Mouse (Mus musculus) MEL (cell line): ENCODE results near the gene Casp3. TPM values are rescaled to one million over a fixed set of nuclear protein-coding genes. Genes with fewer than 3 reads are reported as not detected.

Source experiments
- DNase-seq: peaks from one replicate; pipeline ENCODE4 v3.0.0; 2011; ENCODE audit warnings: low read depth, low spot score
- H3K27ac ChIP-seq: 2 replicates; pipeline ENCODE4 v1.5.1; 2012; ENCODE audit warnings: low read depth, mild to moderate bottlenecking, control low read depth, low read length, moderate library complexity; ENCODE audit not compliant: control insufficient read depth
- H3K27me3 ChIP-seq, 2 experiments: fragments of 150-350 bp in 1 of 2; sonication (generic) in 1 of 2; 2 replicates each; pipeline ENCODE4 v1.6.1; 2012; ENCODE audit warnings: low read length in 2 of 2, mild to moderate bottlenecking in 2 of 2, improper control_type of control experiment in 1 of 2, moderate library complexity in 1 of 2; ENCODE audit not compliant: insufficient read depth in 2 of 2, control insufficient read depth in 1 of 2
- H3K36me3 ChIP-seq, 2 experiments: 2 replicates each; pipeline ENCODE4 v1.6.1; 2012 to 2014; ENCODE audit warnings: low read length in 2 of 2, improper control_type of control experiment in 1 of 2, inconsistent platforms in 1 of 2, mild to moderate bottlenecking in 1 of 2; ENCODE audit not compliant: insufficient read depth in 2 of 2, control insufficient read depth in 1 of 2
- H3K4me1 ChIP-seq, 2 experiments: fragments of 150-350 bp in 1 of 2; sonication (generic) in 1 of 2; 2 replicates each; pipeline ENCODE4 v1.6.1; 2012; ENCODE audit warnings: low read length in 2 of 2, improper control_type of control experiment in 1 of 2, mild to moderate bottlenecking in 1 of 2; ENCODE audit not compliant: insufficient read depth in 2 of 2, control insufficient read depth in 1 of 2
- H3K4me3 ChIP-seq, 2 experiments: fragments of 150-350 bp in 1 of 2; sonication (generic) in 1 of 2; 2 replicates each; pipeline ENCODE4 v1.5.1; 2012; ENCODE audit warnings: low read depth in 2 of 2, low read length in 2 of 2, mild to moderate bottlenecking in 2 of 2, moderate library complexity in 2 of 2, control low read depth in 1 of 2, improper control_type of control experiment in 1 of 2; ENCODE audit not compliant: control insufficient read depth in 1 of 2, insufficient read depth in 1 of 2
- H3K79me2 ChIP-seq: 2 replicates; pipeline ENCODE4 v1.6.1; 2012; ENCODE audit warnings: mild to moderate bottlenecking, low read length, moderate library complexity; ENCODE audit not compliant: control insufficient read depth, poor library complexity, insufficient read depth
- H3K9ac ChIP-seq: 2 replicates; pipeline ENCODE4 v1.6.1; 2012; ENCODE audit warnings: low read depth, mild to moderate bottlenecking, control low read depth, low read length, moderate library complexity; ENCODE audit not compliant: control insufficient read depth, poor library complexity, severe bottlenecking
- H3K9me3 ChIP-seq: fragments of 150-350 bp; sonication (generic); replicated peaks from 2 replicates; pipeline ENCODE4 v1.6.1; 2012; ENCODE audit warnings: mild to moderate bottlenecking, low read length, improper control_type of control experiment, moderate library complexity; ENCODE audit not compliant: insufficient read depth
- BHLHE40 ChIP-seq: IDR thresholded peaks from 2 replicates; pipeline ENCODE4 v1.6.1; 2012; ENCODE audit warnings: low read depth, mild to moderate bottlenecking, inconsistent platforms, low read length, improper control_type of control experiment, borderline replicate concordance
- CHD1 ChIP-seq: IDR thresholded peaks from 2 replicates; pipeline ENCODE4 v1.6.1; 2012; ENCODE audit warnings: low read depth, mild to moderate bottlenecking, inconsistent platforms, low read length, improper control_type of control experiment
- CHD2 ChIP-seq: IDR thresholded peaks from 2 replicates; pipeline ENCODE4 v1.6.1; 2011; ENCODE audit warnings: low read length, improper control_type of control experiment
- CTCF ChIP-seq, 3 experiments: IDR thresholded peaks in 2 of 3; conservative IDR thresholded peaks in 1 of 3; 2 replicates each; pipeline ENCODE4 v1.5.1; 2011 to 2012; ENCODE audit warnings: low read length in 3 of 3, low read depth in 2 of 3, mild to moderate bottlenecking in 2 of 3, improper control_type of control experiment in 1 of 3, inconsistent platforms in 1 of 3, mixed read lengths in 1 of 3, moderate library complexity in 1 of 3; ENCODE audit not compliant: control insufficient read depth in 1 of 3, insufficient read depth in 1 of 3, poor library complexity in 1 of 3, severe bottlenecking in 1 of 3
- E2F4 ChIP-seq: IDR thresholded peaks from 2 replicates; pipeline ENCODE4 v1.6.1; 2011; ENCODE audit warnings: low read depth, low read length, improper control_type of control experiment, borderline replicate concordance
- ELF1 ChIP-seq: IDR thresholded peaks from 2 replicates; pipeline ENCODE4 v1.6.1; 2014; ENCODE audit warnings: low read depth, mild to moderate bottlenecking, inconsistent platforms, low read length, improper control_type of control experiment, moderate library complexity
- EP300 ChIP-seq, 2 experiments: IDR thresholded peaks; 2 replicates each; pipeline ENCODE4 v1.6.1; 2011; ENCODE audit warnings: improper control_type of control experiment in 2 of 2, low read length in 2 of 2, low read depth in 1 of 2, mild to moderate bottlenecking in 1 of 2
- ETS1 ChIP-seq: IDR thresholded peaks from 2 replicates; pipeline ENCODE4 v1.6.1; 2012; ENCODE audit warnings: low read depth, mild to moderate bottlenecking, inconsistent platforms, low read length, improper control_type of control experiment, moderate library complexity
- GABPA ChIP-seq: IDR thresholded peaks from 2 replicates; pipeline ENCODE4 v1.6.1; 2012; ENCODE audit warnings: low read depth, mild to moderate bottlenecking, inconsistent platforms, low read length, improper control_type of control experiment, moderate library complexity
- GATA1 ChIP-seq: IDR thresholded peaks from 2 replicates; pipeline ENCODE4 v1.6.1; 2011; ENCODE audit warnings: low read depth, low read length, improper control_type of control experiment
- HCFC1 ChIP-seq: IDR thresholded peaks from 2 replicates; pipeline ENCODE4 v1.6.1; 2012; ENCODE audit warnings: low read depth, mild to moderate bottlenecking, inconsistent platforms, low read length, improper control_type of control experiment, moderate library complexity
- JUND ChIP-seq: IDR thresholded peaks from 2 replicates; pipeline ENCODE4 v1.6.1; 2011; ENCODE audit warnings: low read depth, mild to moderate bottlenecking, improper control_type of control experiment, low read length
- KAT2A ChIP-seq: conservative IDR thresholded peaks from 2 replicates; pipeline ENCODE4 v1.6.1; 2012; ENCODE audit warnings: low read depth, low read length, improper control_type of control experiment, inconsistent platforms
- MAFK ChIP-seq: IDR thresholded peaks from 2 replicates; pipeline ENCODE4 v1.6.1; 2011; ENCODE audit warnings: low read depth, mild to moderate bottlenecking, low read length, improper control_type of control experiment, borderline replicate concordance
- MAX ChIP-seq: IDR thresholded peaks from 2 replicates; pipeline ENCODE4 v1.6.1; 2011; ENCODE audit warnings: low read length, improper control_type of control experiment
- MAZ ChIP-seq: IDR thresholded peaks from 2 replicates; pipeline ENCODE4 v1.6.1; 2012; ENCODE audit warnings: low read depth, mild to moderate bottlenecking, inconsistent platforms, low read length, improper control_type of control experiment
- MEF2A ChIP-seq: IDR thresholded peaks from 2 replicates; pipeline ENCODE4 v1.6.1; 2014; ENCODE audit warnings: low read depth, mild to moderate bottlenecking, inconsistent platforms, low read length, improper control_type of control experiment; ENCODE audit not compliant: poor library complexity, insufficient replicate concordance, severe bottlenecking; ENCODE audit errors: extremely low read depth
- MXI1 ChIP-seq: IDR thresholded peaks from 2 replicates; pipeline ENCODE4 v1.6.1; 2011; ENCODE audit warnings: mild to moderate bottlenecking, low read depth, low read length, improper control_type of control experiment
- MYB ChIP-seq: IDR thresholded peaks from 2 replicates; pipeline ENCODE4 v1.6.1; 2011; ENCODE audit warnings: mild to moderate bottlenecking, low read depth, low read length, improper control_type of control experiment
- MYC ChIP-seq: IDR thresholded peaks from 2 replicates; pipeline ENCODE4 v1.6.1; 2011; ENCODE audit warnings: low read depth, mild to moderate bottlenecking, low read length, improper control_type of control experiment, moderate library complexity
- NELFE ChIP-seq: IDR thresholded peaks from 2 replicates; pipeline ENCODE4 v1.6.1; 2011; ENCODE audit warnings: low read depth, low read length, improper control_type of control experiment
- NRF1 ChIP-seq: IDR thresholded peaks from 2 replicates; pipeline ENCODE4 v1.6.1; 2014; ENCODE audit warnings: low read depth, mild to moderate bottlenecking, inconsistent platforms, low read length, improper control_type of control experiment, moderate library complexity; ENCODE audit not compliant: poor library complexity, insufficient read depth, severe bottlenecking
- POLR2A ChIP-seq, 2 experiments: IDR thresholded peaks; 2 replicates each; pipeline ENCODE4 v1.6.1; 2011 to 2012; ENCODE audit warnings: low read length in 2 of 2, mild to moderate bottlenecking in 2 of 2, control low read depth in 1 of 2, improper control_type of control experiment in 1 of 2, low read depth in 1 of 2, moderate library complexity in 1 of 2; ENCODE audit not compliant: control insufficient read depth in 1 of 2, insufficient read depth in 1 of 2, poor library complexity in 1 of 2
- POLR2AphosphoS2 ChIP-seq: IDR thresholded peaks from 2 replicates; pipeline ENCODE4 v1.6.1; 2011; ENCODE audit warnings: low read length, improper control_type of control experiment
- POLR2AphosphoS5 ChIP-seq: IDR thresholded peaks from 2 replicates; pipeline ENCODE4 v1.6.1; 2012; ENCODE audit warnings: low read depth, borderline replicate concordance, mild to moderate bottlenecking, inconsistent platforms, low read length, moderate library complexity, mixed read lengths
- RAD21 ChIP-seq: IDR thresholded peaks from 2 replicates; pipeline ENCODE4 v1.6.1; 2011; ENCODE audit warnings: mild to moderate bottlenecking, low read depth, low read length, improper control_type of control experiment
- RCOR1 ChIP-seq: IDR thresholded peaks from 2 replicates; pipeline ENCODE4 v1.6.1; 2012; ENCODE audit warnings: low read depth, mild to moderate bottlenecking, inconsistent platforms, low read length, improper control_type of control experiment
- SIN3A ChIP-seq: IDR thresholded peaks from 2 replicates; pipeline ENCODE4 v1.6.1; 2012; ENCODE audit warnings: low read length, improper control_type of control experiment, inconsistent platforms
- SMC3 ChIP-seq: IDR thresholded peaks from 2 replicates; pipeline ENCODE4 v1.6.1; 2011; ENCODE audit warnings: low read depth, low read length, improper control_type of control experiment
- TAL1 ChIP-seq: IDR thresholded peaks from 2 replicates; pipeline ENCODE4 v1.6.1; 2012; ENCODE audit warnings: mild to moderate bottlenecking, inconsistent platforms, low read length, moderate library complexity, mixed read lengths
- TBP ChIP-seq: IDR thresholded peaks from 2 replicates; pipeline ENCODE4 v1.8.0; 2011; ENCODE audit warnings: low read depth, low read length, improper control_type of control experiment
- UBTF ChIP-seq: IDR thresholded peaks from 2 replicates; pipeline ENCODE4 v1.6.1; 2012; ENCODE audit warnings: low read depth, mild to moderate bottlenecking, inconsistent platforms, low read length, improper control_type of control experiment, moderate library complexity, borderline replicate concordance; ENCODE audit not compliant: insufficient read depth
- USF1 ChIP-seq: IDR thresholded peaks from 2 replicates; pipeline ENCODE4 v1.6.1; 2014; ENCODE audit warnings: low read depth, mild to moderate bottlenecking, inconsistent platforms, low read length, improper control_type of control experiment, moderate library complexity
- USF2 ChIP-seq, 2 experiments: IDR thresholded peaks; 2 replicates each; pipeline ENCODE4 v1.6.1; 2011 to 2012; ENCODE audit warnings: improper control_type of control experiment in 2 of 2, low read length in 2 of 2, borderline replicate concordance in 1 of 2, inconsistent platforms in 1 of 2, low read depth in 1 of 2, mild to moderate bottlenecking in 1 of 2; ENCODE audit not compliant: insufficient read depth in 1 of 2
- ZC3H11A ChIP-seq: IDR thresholded peaks from 2 replicates; pipeline ENCODE4 v1.6.1; 2012; ENCODE audit warnings: low read depth, mild to moderate bottlenecking, inconsistent platforms, low read length, improper control_type of control experiment
- ZKSCAN1 ChIP-seq: IDR thresholded peaks from 2 replicates; pipeline ENCODE4 v1.6.1; 2012; ENCODE audit warnings: low read depth, mild to moderate bottlenecking, inconsistent platforms, low read length, improper control_type of control experiment, moderate library complexity
- ZMIZ1 ChIP-seq: IDR thresholded peaks from 2 replicates; pipeline ENCODE4 v1.6.1; 2012; ENCODE audit warnings: low read depth, mild to moderate bottlenecking, inconsistent platforms, low read length, improper control_type of control experiment, moderate library complexity
- ZNF384 ChIP-seq: IDR thresholded peaks from 2 replicates; pipeline ENCODE4 v1.6.1; 2012; ENCODE audit warnings: low read depth, mild to moderate bottlenecking, inconsistent platforms, low read length, improper control_type of control experiment
- polyA plus RNA-seq, 2 experiments: library from polyadenylated mRNA; stranded (reverse) in 1 of 2; unstranded in 1 of 2; fragments of >175 nt in 1 of 2; fragments of >200 nt in 1 of 2; gene quantifications; 2 replicates each; pipeline versions ENCODE4 v1.2.1 to v1.2.4; 2012; ENCODE audit warnings: low replicate concordance in 2 of 2, low read depth in 1 of 2; ENCODE audit not compliant: insufficient read length in 2 of 2, insufficient read depth in 1 of 2, missing spikeins in 1 of 2
- total RNA-seq: library from RNA; depleted of rRNA; stranded (reverse); fragments of 300-350 nt; gene quantifications from 2 replicates; pipeline ENCODE4 v1.2.3, GENCODE M21; 2012

Casp3 gene
- total and polyA plus RNA-seq, 3 experiments, result 74.7 to 185 (median 157) TPM

GRCm38 (mm10) chr8:46595593-46595992 lies 21.5 kb upstream of the Casp3 start:
- H3K27ac ChIP-seq, result peak overlapping the region; percentile 98
- peaks cover 35 to 68% of the 10 kb centered on the region in 2 experiments for H3K4me1 ChIP-seq
- H3K9ac ChIP-seq, result peak overlapping the region; percentile 57
- H3K27me3 ChIP-seq, result no peaks in the 10 kb centered on the region
- no peaks in the 10 kb centered on the region; the same call in 1 of the 2 replicates for H3K79me2 ChIP-seq
- peaks cover 0 to 81% of the 10 kb centered on the region in 2 experiments; a peak in 2 of 4 replicates for H3K36me3 ChIP-seq
- no peak overlapping the region for H3K4me3 ChIP-seq
- peak; percentile 94 for DNase-seq
- no peaks in the 10 kb centered on the region for H3K9me3 ChIP-seq
- TF ChIP-seq SIN3A (peak; percentile 70), MYB (no peak), CTCF (IDR thresholded peaks at IDR 0.05 in 2 of 3, conservative IDR thresholded peaks at IDR 0.05 in 1 of 3; ENCODE audit: control insufficient read depth in 1 of 3, insufficient read depth in 1 of 3, low read depth in 2 of 3, low read length in 3 of 3, poor library complexity in 1 of 3, severe bottlenecking in 1 of 3) (no peak), GATA1 (peak; percentile 98), CHD2 (no peak), ZNF384 (no peak), USF1 (no peak), ZKSCAN1 (no peak), ETS1 (peak; percentile 94), RAD21 (no peak), EP300 (IDR thresholded peaks at IDR 0.05; ENCODE audit: low read depth in 1 of 2, low read length in 2 of 2) (peak; percentile 88 to 99), POLR2AphosphoS2 (no peak), MYC (peak; percentile 56; the same call in 1 of the 2 replicates), GABPA (no peak), KAT2A (no peak), SMC3 (no peak), MAFK (no peak), POLR2AphosphoS5 (no peak), MXI1 (no peak), MEF2A (no peak), RCOR1 (peak; percentile 95), MAZ (no peak), NRF1 (no peak), NELFE (no peak), HCFC1 (peak; percentile 72), ZC3H11A (no peak), MAX (no peak), CHD1 (no peak), TAL1 (peak; percentile 69), USF2 (IDR thresholded peaks at IDR 0.05; ENCODE audit: borderline replicate concordance in 1 of 2, insufficient read depth in 1 of 2, low read depth in 1 of 2, low read length in 2 of 2) (no peak), ELF1 (peak; percentile 69; the same call in 1 of the 2 replicates), UBTF (no peak), TBP (peak; percentile 89), ZMIZ1 (no peak), E2F4 (no peak), POLR2A (IDR thresholded peaks at IDR 0.05; ENCODE audit: control insufficient read depth in 1 of 2, insufficient read depth in 1 of 2, low read depth in 1 of 2, low read length in 2 of 2, poor library complexity in 1 of 2) (peak in 1 of 2 experiments; percentile 69; a peak in 2 of 4 replicates), JUND (no peak), BHLHE40 (peak; percentile 22; the same call in 1 of the 2 replicates)
